Mouse (Mus musculus): ENCODE measurements at regions not wholly inside any gene's neighbourhood (a gene's known extent, or its start where the extent isn't known, plus 50 kb on each side); places are given as distances from the start of the nearest gene placed in this dataset.

DNA sequence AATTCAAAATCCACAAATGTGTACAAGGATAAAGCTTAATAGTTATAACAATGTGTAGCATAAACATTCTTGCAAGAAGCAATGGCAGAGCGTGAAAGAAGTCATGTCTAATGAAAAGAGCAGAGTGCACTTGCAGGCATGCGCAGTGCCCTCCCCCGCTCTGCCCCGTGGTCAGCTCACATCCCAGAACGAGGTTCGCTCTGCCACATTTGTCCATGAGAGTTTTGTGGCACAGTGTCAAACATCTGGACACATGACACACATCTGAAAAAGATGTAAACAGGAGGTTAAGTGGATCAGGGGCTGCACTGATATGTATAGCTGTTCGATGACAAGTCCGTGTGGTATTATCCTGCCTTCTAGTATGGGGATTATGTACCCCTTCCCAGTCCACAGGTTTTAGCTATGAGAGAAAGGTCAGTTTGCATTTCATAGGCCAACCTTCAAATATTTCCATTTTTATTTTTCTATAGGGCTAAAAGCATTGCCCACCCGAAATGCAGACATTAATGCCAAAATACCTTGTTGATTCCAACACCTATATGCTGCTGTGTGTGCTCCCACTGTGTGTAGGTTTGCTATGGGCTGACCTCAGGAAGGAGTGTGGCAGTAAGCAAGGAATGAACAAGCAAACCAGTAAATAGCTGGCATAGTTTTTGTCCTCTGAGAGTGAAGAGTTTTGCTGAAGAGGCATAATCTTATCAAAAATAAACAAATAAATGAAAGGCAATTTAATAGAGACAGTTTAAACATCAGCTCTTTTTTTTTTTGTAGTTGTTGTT, 160.7 kb upstream of the Ccdc54 start:
- TF ChIP-seq EP300 (IDR thresholded peaks at IDR 0.05; ENCODE audit: low read depth) (no peak), CTCF (IDR thresholded peaks at IDR 0.05; ENCODE audit: low read depth) (no peak)

All from heart, postnatal 0 days (tissue).